Mouse (Mus musculus) intestine, embryonic 14.5 days (tissue): ENCODE measurements around the gene Pds5a. TPM values are rescaled to one million over a fixed set of nuclear protein-coding genes. Genes with fewer than 3 reads are reported as not detected.

Experiments used
- ATAC-seq: fragments of 200-750 bp; cut with Nextera tagmentation; replicated peaks from 2 replicates; pipeline ENCODE4 v1.8.0; 2017; ENCODE audit warnings: low read depth, moderate number of reproducible peaks, moderate TSS enrichment, moderate library complexity; ENCODE audit not compliant: low FRiP score, low TSS enrichment
- DNase-seq: peaks from one replicate; pipeline ENCODE4 v3.0.0-alpha.2; 2018; ENCODE audit warnings: low spot score
- H3K27ac ChIP-seq: fragments of 300-500 bp; sonication (generic); 2 replicates; pipeline ENCODE4 v1.5.1; 2014; ENCODE audit warnings: low read depth, mild to moderate bottlenecking, control low read depth
- H3K27me3 ChIP-seq: fragments of 300-500 bp; sonication (generic); replicated peaks from 2 replicates; pipeline ENCODE4 v1.6.1; 2014; ENCODE audit warnings: low read length, control low read depth; ENCODE audit not compliant: control insufficient read depth, insufficient read depth
- H3K36me3 ChIP-seq: fragments of 300-500 bp; sonication (generic); 2 replicates; pipeline ENCODE4 v1.6.1; 2014; ENCODE audit warnings: low read length, control low read depth; ENCODE audit not compliant: control insufficient read depth, insufficient read depth
- H3K4me1 ChIP-seq: fragments of 300-500 bp; sonication (generic); replicated peaks from 2 replicates; pipeline ENCODE4 v1.6.1; 2014; ENCODE audit warnings: low read length, control low read depth, mixed read lengths; ENCODE audit not compliant: control insufficient read depth, insufficient read depth
- H3K4me2 ChIP-seq: fragments of 300-500 bp; sonication (generic); 2 replicates; pipeline ENCODE4 v1.6.1; 2014; ENCODE audit warnings: low read length
- H3K4me3 ChIP-seq: fragments of 300-500 bp; sonication (generic); 2 replicates; pipeline ENCODE4 v1.5.1; 2014; ENCODE audit warnings: low read depth, low read length, control low read depth, mixed read lengths
- H3K9ac ChIP-seq: fragments of 300-500 bp; sonication (generic); 2 replicates; pipeline ENCODE4 v1.6.1; 2014; ENCODE audit warnings: mild to moderate bottlenecking, low read length
- H3K9me3 ChIP-seq: fragments of 300-500 bp; sonication (generic); 2 replicates; pipeline ENCODE4 v1.6.1; 2016; ENCODE audit warnings: low read length, control low read depth; ENCODE audit not compliant: control insufficient read depth
- WGBS: fragments of 180-500 bp; shearing (Covaris S2); extraction: QIAGEN DNeasy Blood & Tissue Kit; methylation state at CpG from one replicate; pipeline ENCODE4 v1.1.7; 2014; 5-methylcytosine and 5-hydroxymethylcytosine counted together
- polyA plus RNA-seq: library from polyadenylated mRNA; unstranded; fragments of >200 nt; fragmentation: Nextera tagmentation; extraction: Ambion mirVana; gene quantifications from 2 replicates; pipeline ENCODE4 v1.2.1, GENCODE M21; 2014

Gene Pds5a
- polyA plus RNA-seq, 1 experiment from 2014 or later = 88.7 TPM

GRCm38 (mm10) chr5:65610541-65610940 is 87.5 kb downstream of the Pds5a start:
- no peak overlapping the region for H3K27ac ChIP-seq
- peaks cover 63% of the 10 kb centered on the region for H3K36me3 ChIP-seq
- H3K9ac ChIP-seq = no peak overlapping the region
- ATAC-seq (no peak), DNase-seq (no peak)
- H3K27me3 ChIP-seq = no peaks in the 10 kb centered on the region
- WGBS = 83% methylated on average over 4 of the region's 4 CpGs
- H3K9me3 ChIP-seq = no peaks in the 10 kb centered on the region
- no peak overlapping the region for H3K4me3 ChIP-seq
- H3K4me1 ChIP-seq = no peaks in the 10 kb centered on the region
- H3K4me2 ChIP-seq = no peak overlapping the region

- H3K36me3 ChIP-seq = peaks cover 59% of the 10 kb centered on the region
- H3K9me3 ChIP-seq = no peaks in the 10 kb centered on the region
- WGBS = 81% methylated on average over 5 of the region's 5 CpGs
- no peak overlapping the region for H3K9ac ChIP-seq
- ATAC-seq (no peak), DNase-seq (no peak)
- no peak overlapping the region for H3K4me2 ChIP-seq
- no peak overlapping the region for H3K4me3 ChIP-seq
- H3K27me3 ChIP-seq = no peaks in the 10 kb centered on the region
- no peaks in the 10 kb centered on the region for H3K4me1 ChIP-seq
- no peak overlapping the region for H3K27ac ChIP-seq
These were observed 88.3 kb downstream of the Pds5a start for GRCm38 (mm10) chr5:65609769-65610168.

GRCm38 (mm10) chr5:65606820-65607219 is 91.3 kb downstream of the Pds5a start:
- Histone ChIP-seq H3K27me3 (no peaks in the 10 kb centered on the region), H3K9ac (no peak overlapping the region), H3K27ac (no peak overlapping the region), H3K4me2 (no peak overlapping the region), H3K9me3 (no peaks in the 10 kb centered on the region), H3K36me3 (peaks cover 48% of the 10 kb centered on the region), H3K4me1 (no peaks in the 10 kb centered on the region), H3K4me3 (no peak overlapping the region)
- DNase-seq = no peak
- no peak for ATAC-seq
- WGBS = 90% methylated on average over 1 of the region's 1 CpGs

GRCm38 (mm10) chr5:65599681-65600080 is 98.4 kb downstream of the Pds5a start:
- DNase-seq = no peak
- Histone ChIP-seq H3K9me3 (no peaks in the 10 kb centered on the region), H3K27ac (no peak overlapping the region), H3K4me1 (no peaks in the 10 kb centered on the region), H3K36me3 (peaks cover 58% of the 10 kb centered on the region), H3K4me3 (no peak overlapping the region), H3K4me2 (no peak overlapping the region), H3K27me3 (no peaks in the 10 kb centered on the region), H3K9ac (no peak overlapping the region)
- ATAC-seq = no peak
- 90% methylated on average over 7 of the region's 7 CpGs for WGBS

- ATAC-seq = no peak
- Histone ChIP-seq H3K4me1 (no peaks in the 10 kb centered on the region), H3K27ac (no peak overlapping the region), H3K27me3 (no peaks in the 10 kb centered on the region), H3K4me2 (no peak overlapping the region), H3K9me3 (no peaks in the 10 kb centered on the region), H3K36me3 (peaks cover 63% of the 10 kb centered on the region), H3K4me3 (no peak overlapping the region), H3K9ac (no peak overlapping the region)
- 92% methylated on average over 2 of the region's 2 CpGs for WGBS
- DNase-seq = no peak
These were observed 105.7 kb downstream of the Pds5a start for GRCm38 (mm10) chr5:65592421-65592820.

- ATAC-seq = no peak
- Histone ChIP-seq H3K27ac (no peak overlapping the region), H3K9me3 (no peaks in the 10 kb centered on the region), H3K36me3 (peaks cover 59% of the 10 kb centered on the region), H3K4me3 (no peak overlapping the region), H3K4me2 (no peak overlapping the region), H3K4me1 (no peaks in the 10 kb centered on the region), H3K27me3 (no peaks in the 10 kb centered on the region), H3K9ac (no peak overlapping the region)
- no peak for DNase-seq
- WGBS = 93% methylated on average over 1 of the region's 1 CpGs
These were observed 107.9 kb downstream of the Pds5a start for GRCm38 (mm10) chr5:65590199-65590598.

- ATAC-seq (no peak), DNase-seq (no peak)
- Histone ChIP-seq H3K27ac (no peak overlapping the region), H3K4me3 (no peak overlapping the region), H3K4me2 (no peak overlapping the region), H3K9me3 (no peaks in the 10 kb centered on the region), H3K36me3 (peaks cover 34% of the 10 kb centered on the region), H3K4me1 (no peaks in the 10 kb centered on the region), H3K27me3 (no peaks in the 10 kb centered on the region), H3K9ac (no peak overlapping the region)
- WGBS = 84% methylated on average over 5 of the region's 5 CpGs
These were observed 111.8 kb downstream of the Pds5a start for GRCm38 (mm10) chr5:65586291-65586690.

- WGBS = 84% methylated on average over 3 of the region's 3 CpGs
- no peak for DNase-seq
- H3K36me3 ChIP-seq = peaks cover 28% of the 10 kb centered on the region
These were observed 119.5 kb downstream of the Pds5a start for GRCm38 (mm10) chr5:65578545-65578944.

GRCm38 (mm10) chr5:65575896-65576295 is 122.2 kb downstream of the Pds5a start:
- Histone ChIP-seq H3K4me1 (no peaks in the 10 kb centered on the region), H3K27me3 (no peaks in the 10 kb centered on the region), H3K4me3 (no peak overlapping the region), H3K36me3 (peaks cover 35% of the 10 kb centered on the region), H3K9me3 (no peaks in the 10 kb centered on the region), H3K27ac (no peak overlapping the region), H3K4me2 (no peak overlapping the region), H3K9ac (no peak overlapping the region)
- 84% methylated on average over 2 of the region's 2 CpGs for WGBS
- ATAC-seq (no peak), DNase-seq (no peak)

More at GRCm38 (mm10) chr5:65578545-65578944, 119.5 kb downstream of the Pds5a start:
- ATAC-seq = no peak
- H3K9me3 ChIP-seq = no peaks in the 10 kb centered on the region
- H3K27ac ChIP-seq = no peak overlapping the region
- no peak overlapping the region for H3K9ac ChIP-seq
- no peaks in the 10 kb centered on the region for H3K27me3 ChIP-seq
- no peak overlapping the region for H3K4me2 ChIP-seq
- no peaks in the 10 kb centered on the region for H3K4me1 ChIP-seq
- H3K4me3 ChIP-seq = no peak overlapping the region
